20 mouse cellular contexts compared by ENCODE assay signal in genomic region chr3:80367972-80368371, GRCm38 (mm10).
DNase-seq lines count a peak whose midpoint lies in the region; ATAC-seq lines count a peak whose summit lies in the region.
"Had no signal": no experiment of that assay in that cellular context is flagged by ENCODE, and none has a peak within 500 bp of the region (broad histone marks: within the 10 kb centered on the region; RNA-seq: fewer than 3 reads in every experiment).

No protein-coding gene starts in this region.

- no peak overlapping the region for H3K27ac ChIP-seq in hindbrain, embryonic 11.5 days (ENCODE audit: low read depth, low read length)
- no peak overlapping the region for H3K27ac ChIP-seq in hindbrain, embryonic 12.5 days
- H3K27ac ChIP-seq in kidney, embryonic 14.5 days (ENCODE audit: low read depth, low read length) = no peak overlapping the region
- H3K27ac ChIP-seq: embryonic facial prominence, embryonic 15.5 days had no signal

- H3K36me3 ChIP-seq in hindbrain, embryonic 11.5 days (ENCODE audit: control insufficient read depth, insufficient read depth, low read length) = no peaks in the 10 kb centered on the region
- no peaks in the 10 kb centered on the region for H3K36me3 ChIP-seq in hindbrain, embryonic 12.5 days
- no peaks in the 10 kb centered on the region for H3K36me3 ChIP-seq in megakaryocyte, embryonic 14.5 days (replicated peaks; ENCODE audit: low read length)
- H3K36me3 ChIP-seq in kidney, embryonic 14.5 days (ENCODE audit: control insufficient read depth, insufficient read depth, low read length) = no peaks in the 10 kb centered on the region
- H3K36me3 ChIP-seq: embryonic facial prominence, embryonic 15.5 days had no signal

- no peaks in the 10 kb centered on the region for H3K27me3 ChIP-seq in hindbrain, embryonic 11.5 days (ENCODE audit: control insufficient read depth, insufficient read depth, low read length)
- H3K27me3 ChIP-seq in hindbrain, embryonic 12.5 days = no peaks in the 10 kb centered on the region
- H3K27me3 ChIP-seq in megakaryocyte, embryonic 14.5 days (replicated peaks) = no peaks in the 10 kb centered on the region
- H3K27me3 ChIP-seq in kidney, embryonic 14.5 days (ENCODE audit: control insufficient read depth, insufficient read depth, low read length) = no peaks in the 10 kb centered on the region
- H3K27me3 ChIP-seq: CH12.LX; embryonic facial prominence, embryonic 15.5 days had no signal

- no peaks in the 10 kb centered on the region for H3K4me1 ChIP-seq in hindbrain, embryonic 11.5 days (replicated peaks; ENCODE audit: control insufficient read depth, insufficient read depth, low read length)
- no peaks in the 10 kb centered on the region for H3K4me1 ChIP-seq in hindbrain, embryonic 12.5 days
- H3K4me1 ChIP-seq in megakaryocyte, embryonic 14.5 days = no peaks in the 10 kb centered on the region
- H3K4me1 ChIP-seq in kidney, embryonic 14.5 days (ENCODE audit: control insufficient read depth, insufficient read depth, low read length) = no peaks in the 10 kb centered on the region
- H3K4me1 ChIP-seq: embryonic facial prominence, embryonic 15.5 days had no signal

- no peak overlapping the region for H3K4me2 ChIP-seq in hindbrain, embryonic 11.5 days (replicated peaks; ENCODE audit: low read depth, low read length)
- H3K4me2 ChIP-seq in hindbrain, embryonic 12.5 days (replicated peaks) = no peak overlapping the region
- H3K4me2 ChIP-seq in kidney, embryonic 14.5 days (replicated peaks; ENCODE audit: low read depth, low read length) = no peak overlapping the region
- H3K4me2 ChIP-seq: embryonic facial prominence, embryonic 15.5 days; heart, embryonic 11.5 days had no signal

- no peaks in the 10 kb centered on the region for H3K9me3 ChIP-seq in hindbrain, embryonic 11.5 days (ENCODE audit: control insufficient read depth, low read length)
- no peaks in the 10 kb centered on the region for H3K9me3 ChIP-seq in hindbrain, embryonic 12.5 days (replicated peaks)
- peaks cover 10% of the 10 kb centered on the region; the same call in 1 of the 2 replicates for H3K9me3 ChIP-seq in megakaryocyte, embryonic 14.5 days
- no peaks in the 10 kb centered on the region for H3K9me3 ChIP-seq in kidney, embryonic 14.5 days (ENCODE audit: control insufficient read depth, low read length)
- H3K9me3 ChIP-seq: embryonic facial prominence, embryonic 15.5 days had no signal

- no peak overlapping the region for H3K9ac ChIP-seq in hindbrain, embryonic 11.5 days (ENCODE audit: low read depth, low read length)
- H3K9ac ChIP-seq in hindbrain, embryonic 12.5 days = no peak overlapping the region
- H3K9ac ChIP-seq in kidney, embryonic 14.5 days (ENCODE audit: low read depth, low read length) = no peak overlapping the region
- H3K9ac ChIP-seq: embryonic facial prominence, embryonic 15.5 days had no signal

- no peak overlapping the region for H3K4me3 ChIP-seq in hindbrain, embryonic 11.5 days (ENCODE audit: low read depth, low read length)
- H3K4me3 ChIP-seq in hindbrain, embryonic 12.5 days = no peak overlapping the region
- peak overlapping the region; percentile 59 for H3K4me3 ChIP-seq in megakaryocyte, embryonic 14.5 days (replicated peaks)
- no peak overlapping the region for H3K4me3 ChIP-seq in kidney, embryonic 14.5 days (ENCODE audit: low read length)
- H3K4me3 ChIP-seq: embryonic facial prominence, embryonic 15.5 days had no signal

- peak; percentile 35; the same call in 1 of the 2 replicates for ATAC-seq in hindbrain, embryonic 11.5 days (ENCODE audit: low FRiP score)
- no peak for ATAC-seq in hindbrain, embryonic 12.5 days (ENCODE audit: low FRiP score)
- no peak for ATAC-seq in megakaryocyte, adult 5-6 weeks (ENCODE audit: poor library complexity, severe bottlenecking)
- no peak for ATAC-seq in kidney, embryonic 14.5 days (ENCODE audit: low FRiP score, low TSS enrichment)

- DNase-seq in cerebellum, postnatal 25 days = peak; percentile 6 to 30
- no peak for DNase-seq in cerebellum, adult 9-11 months
- no peak for DNase-seq in hindbrain, embryonic 11.5 days (ENCODE audit: low spot score)
- DNase-seq in layer of hippocampus, postnatal 10 days (ENCODE audit: low spot score in 2 of 2) = peak; percentile 14 to 21
- DNase-seq: adrenal gland, postnatal 14 days; cerebellum, adult 18-20 months; gastrocnemius, postnatal 36 days; heart, postnatal 10 days; kidney, adult 18-20 months; kidney, postnatal 10 days; liver; lung, postnatal 10 days; right cerebral cortex, adult 18-20 months had no signal

Comparison
In these comparisons a context has a peak if more than half of its experiments do, and no peak if none do; other contexts are left out.
1. DNase-seq: peak in cerebellum, postnatal 25 days (2 of 2) and layer of hippocampus, postnatal 10 days (2 of 2); none in cerebellum, adult 9-11 months (single experiment) and hindbrain, embryonic 11.5 days (single experiment).